Mouse (Mus musculus) neural tube, embryonic 14.5 days (tissue): ENCODE data around the gene Pros1. TPM values are rescaled to one million over a fixed set of nuclear protein-coding genes. Genes with fewer than 3 reads are reported as not detected.

Source experiments
- ATAC-seq: fragments of 200-750 bp; cut with Nextera tagmentation; 2 replicates; pipeline ENCODE4 v1.8.0; 2017; ENCODE audit warnings: low read depth, mild to moderate bottlenecking, moderate TSS enrichment, moderate library complexity
- H3K27ac ChIP-seq: fragments of 300-500 bp; sonication (generic); 2 replicates; pipeline ENCODE4 v1.5.1; 2014; ENCODE audit warnings: low read depth, mild to moderate bottlenecking, control low read depth, low read length, moderate library complexity, mixed read lengths
- H3K27me3 ChIP-seq: fragments of 300-500 bp; sonication (generic); 2 replicates; pipeline ENCODE4 v1.6.1; 2014; ENCODE audit warnings: low read length; ENCODE audit not compliant: control insufficient read depth, insufficient read depth
- H3K36me3 ChIP-seq: fragments of 300-500 bp; sonication (generic); 2 replicates; pipeline ENCODE4 v1.6.1; 2014; ENCODE audit warnings: low read length, mixed read lengths; ENCODE audit not compliant: control insufficient read depth, insufficient read depth
- H3K4me1 ChIP-seq: fragments of 300-500 bp; sonication (generic); 2 replicates; pipeline ENCODE4 v1.6.1; 2014; ENCODE audit warnings: low read length; ENCODE audit not compliant: control insufficient read depth, insufficient read depth
- H3K4me2 ChIP-seq: fragments of 300-500 bp; sonication (generic); 2 replicates; pipeline ENCODE4 v1.6.1; 2014; ENCODE audit warnings: mild to moderate bottlenecking, low read depth, low read length, control low read depth
- H3K4me3 ChIP-seq: fragments of 300-500 bp; sonication (generic); 2 replicates; pipeline ENCODE4 v1.5.1; 2014; ENCODE audit warnings: low read depth, low read length, control low read depth, mixed read lengths
- H3K9ac ChIP-seq: fragments of 300-500 bp; sonication (generic); replicated peaks from 2 replicates; pipeline ENCODE4 v1.6.1; 2014; ENCODE audit warnings: low read depth, mild to moderate bottlenecking, control low read depth, low read length, mixed read lengths
- H3K9me3 ChIP-seq: fragments of 300-500 bp; sonication (generic); 2 replicates; pipeline ENCODE4 v1.6.1; 2016; ENCODE audit warnings: low read length; ENCODE audit not compliant: control insufficient read depth
- WGBS: fragments of 180-500 bp; shearing (Covaris S2); extraction: QIAGEN DNeasy Blood & Tissue Kit; methylation state at CpG from one replicate; pipeline ENCODE4 v1.1.7; 2014; 5-methylcytosine and 5-hydroxymethylcytosine counted together
- polyA plus RNA-seq: library from polyadenylated mRNA; unstranded; fragments of >200 nt; fragmentation: Nextera tagmentation; extraction: Ambion mirVana; gene quantifications from 2 replicates; pipeline ENCODE4 v1.2.1, GENCODE M21; 2014

The Pros1 gene
- polyA plus RNA-seq, result 12.2 and 16.4 TPM in 2 replicates

GRCm38 (mm10) chr16:62854191-62855068, at the start of gene Pros1:
Pros1 (plus strand) TSS chr16:62854307.
- Histone ChIP-seq H3K4me2 (peak within 1 kb of the TSS; percentile 94), H3K4me1 (no peaks in the 10 kb centered on the region), H3K36me3 (no peaks in the 10 kb centered on the region), H3K27me3 (no peaks in the 10 kb centered on the region), H3K9ac (peak within 1 kb of the TSS; percentile 71), H3K27ac (peak within 1 kb of the TSS; percentile 40; the same call in 1 of the 2 replicates), H3K4me3 (peak within 1 kb of the TSS; percentile 55), H3K9me3 (no peaks in the 10 kb centered on the region)
- WGBS, result 4% methylated on average over 42 of the region's 42 CpGs
- peak; percentile 97 for ATAC-seq

- no peaks in the 10 kb centered on the region for H3K9me3 ChIP-seq
- H3K4me2 ChIP-seq, result no peak overlapping the region
- peaks cover 4% of the 10 kb centered on the region for H3K4me1 ChIP-seq
- H3K27me3 ChIP-seq, result no peaks in the 10 kb centered on the region
- H3K36me3 ChIP-seq, result peaks cover 6% of the 10 kb centered on the region; the same call in 1 of the 2 replicates
- no peak overlapping the region for H3K27ac ChIP-seq
- H3K4me3 ChIP-seq, result no peak overlapping the region
- ATAC-seq, result no peak
- no peak overlapping the region for H3K9ac ChIP-seq
- 95% methylated on average over 3 of the region's 3 CpGs for WGBS
Observed at GRCm38 (mm10) chr16:62804621-62805020, 49.5 kb upstream of the Pros1 start.

GRCm38 (mm10) chr16:62807249-62807979, 46.7 kb upstream of the Pros1 start:
- H3K4me1 ChIP-seq, result peaks cover 4% of the 10 kb centered on the region
- no peak overlapping the region for H3K4me2 ChIP-seq
- WGBS, result 52% methylated on average over 8 of the region's 8 CpGs
- no peak overlapping the region for H3K4me3 ChIP-seq
- no peaks in the 10 kb centered on the region for H3K36me3 ChIP-seq
- peak; percentile 65; the same call in 1 of the 2 replicates for ATAC-seq
- H3K9ac ChIP-seq, result no peak overlapping the region
- H3K27me3 ChIP-seq, result no peaks in the 10 kb centered on the region
- no peak overlapping the region for H3K27ac ChIP-seq
- H3K9me3 ChIP-seq, result no peaks in the 10 kb centered on the region

GRCm38 (mm10) chr16:62810855-62811254, 43.3 kb upstream of the Pros1 start:
- ATAC-seq, result no peak
- no peak overlapping the region for H3K4me3 ChIP-seq
- 96% methylated on average over 4 of the region's 4 CpGs for WGBS
- no peak overlapping the region for H3K27ac ChIP-seq
- no peaks in the 10 kb centered on the region for H3K9me3 ChIP-seq
- no peak overlapping the region for H3K9ac ChIP-seq
- H3K36me3 ChIP-seq, result no peaks in the 10 kb centered on the region
- H3K4me1 ChIP-seq, result peaks cover 4% of the 10 kb centered on the region
- no peak overlapping the region for H3K4me2 ChIP-seq
- H3K27me3 ChIP-seq, result no peaks in the 10 kb centered on the region

GRCm38 (mm10) chr16:62813790-62814189, 40.3 kb upstream of the Pros1 start:
- Histone ChIP-seq H3K27me3 (no peaks in the 10 kb centered on the region), H3K9ac (no peak overlapping the region), H3K27ac (no peak overlapping the region), H3K4me1 (no peaks in the 10 kb centered on the region), H3K9me3 (no peaks in the 10 kb centered on the region), H3K4me2 (no peak overlapping the region), H3K4me3 (no peak overlapping the region), H3K36me3 (no peaks in the 10 kb centered on the region)
- ATAC-seq, result no peak
- WGBS, result 83% methylated on average over 5 of the region's 5 CpGs

GRCm38 (mm10) chr16:62814491-62814890, 39.6 kb upstream of the Pros1 start, which contains the start of gene Stx19:
Stx19 (plus strand) TSS chr16:62814676.
- Histone ChIP-seq H3K27me3 (no peaks in the 10 kb centered on the region), H3K4me3 (no peak within 1 kb of the TSS), H3K9ac (no peak within 1 kb of the TSS), H3K36me3 (no peaks in the 10 kb centered on the region), H3K27ac (no peak within 1 kb of the TSS), H3K4me1 (no peaks in the 10 kb centered on the region), H3K9me3 (no peaks in the 10 kb centered on the region), H3K4me2 (no peak within 1 kb of the TSS)
- no peak for ATAC-seq
- WGBS, result 90% methylated on average over 5 of the region's 5 CpGs

- Histone ChIP-seq H3K4me2 (no peak overlapping the region), H3K27me3 (no peaks in the 10 kb centered on the region), H3K4me3 (no peak overlapping the region), H3K9me3 (no peaks in the 10 kb centered on the region), H3K36me3 (no peaks in the 10 kb centered on the region), H3K9ac (no peak overlapping the region), H3K27ac (no peak overlapping the region), H3K4me1 (no peaks in the 10 kb centered on the region)
- ATAC-seq, result no peak
- WGBS, result 95% methylated on average over 6 of the region's 6 CpGs
Observed at GRCm38 (mm10) chr16:62822472-62822871, 31.6 kb upstream of the Pros1 start.

- 77% methylated on average over 12 of the region's 12 CpGs for WGBS
- Histone ChIP-seq H3K4me2 (no peak overlapping the region), H3K36me3 (no peaks in the 10 kb centered on the region), H3K27me3 (no peaks in the 10 kb centered on the region), H3K9me3 (no peaks in the 10 kb centered on the region), H3K27ac (no peak overlapping the region), H3K4me1 (no peaks in the 10 kb centered on the region), H3K4me3 (no peak overlapping the region), H3K9ac (no peak overlapping the region)
- ATAC-seq, result peak; percentile 44
Observed at GRCm38 (mm10) chr16:62826156-62827001, 27.7 kb upstream of the Pros1 start.
